Mouse (Mus musculus): ENCODE data around the gene Gramd1b.

Gene Gramd1b

GRCm38 (mm10) chr9:40268748-40269102, 262.5 kb downstream of the Gramd1b start:
- in situ Hi-C loops (cut with MboI) = no loop called here

- in situ Hi-C loops (cut with MboI) = no loop called here
Measured at GRCm38 (mm10) chr9:40268040-40268747, 263.0 kb downstream of the Gramd1b start.

- in situ Hi-C loops (cut with MboI) = no loop called here
Measured at GRCm38 (mm10) chr9:40263874-40264273, 267.3 kb downstream of the Gramd1b start.

- in situ Hi-C loops (cut with MboI) = no loop called here
Measured at GRCm38 (mm10) chr9:40252459-40252858, 278.7 kb downstream of the Gramd1b start.

GRCm38 (mm10) chr9:40249106-40249505, 282.1 kb downstream of the Gramd1b start:
- in situ Hi-C loops (cut with MboI) = no loop called here

- in situ Hi-C loops (cut with MboI) = no loop called here
Measured at GRCm38 (mm10) chr9:40246702-40247101, 284.5 kb downstream of the Gramd1b start.

GRCm38 (mm10) chr9:40245974-40246665, 285.1 kb downstream of the Gramd1b start:
- in situ Hi-C loops (cut with MboI) = no loop called here

- in situ Hi-C loops (cut with MboI) = no loop called here
Measured at GRCm38 (mm10) chr9:40245466-40245865, 285.7 kb downstream of the Gramd1b start.
